Mouse (Mus musculus) monocyte, adult 5-6 weeks (primary cell): ENCODE measurements around the gene Coro7. TPM values are rescaled to one million over a fixed set of nuclear protein-coding genes. Genes with fewer than 3 reads are reported as not detected.
A peak's percentile ranks its signal among the peaks of the same experiment; 100 is the strongest.
"Not testable (repeated sequence)": the region's sequence is repeated elsewhere in the genome, so short reads cannot be mapped to it uniquely, and the experiment has no call there.

ENCODE experiments used
- ATAC-seq: fragments of 153-309, 156-312 bp; replicated peaks from 2 replicates; pipeline ENCODE4 v1.8.0; 2017; ENCODE audit warnings: mild to moderate bottlenecking; ENCODE audit not compliant: low TSS enrichment, insufficient number of reproducible peaks, severe bottlenecking, poor library complexity, low FRiP score
- total RNA-seq: library from RNA; stranded (forward); fragments of 200-1000, 200-491, 200-594 nt; gene quantifications from 3 replicates; pipeline ENCODE4 v1.2.3, GENCODE M21; 2017

The Coro7 gene
- total RNA-seq, 1 experiment from 2014 or later = 29.8 TPM

GRCm38 (mm10) chr16:4586531-4587123 lies 93.0 kb downstream of the Coro7 start:
- peak; percentile 95 for ATAC-seq

- ATAC-seq = peak; percentile 10; the same call in 1 of the 2 replicates
These were observed 93.7 kb downstream of the Coro7 start for GRCm38 (mm10) chr16:4585642-4586530.

DNA sequence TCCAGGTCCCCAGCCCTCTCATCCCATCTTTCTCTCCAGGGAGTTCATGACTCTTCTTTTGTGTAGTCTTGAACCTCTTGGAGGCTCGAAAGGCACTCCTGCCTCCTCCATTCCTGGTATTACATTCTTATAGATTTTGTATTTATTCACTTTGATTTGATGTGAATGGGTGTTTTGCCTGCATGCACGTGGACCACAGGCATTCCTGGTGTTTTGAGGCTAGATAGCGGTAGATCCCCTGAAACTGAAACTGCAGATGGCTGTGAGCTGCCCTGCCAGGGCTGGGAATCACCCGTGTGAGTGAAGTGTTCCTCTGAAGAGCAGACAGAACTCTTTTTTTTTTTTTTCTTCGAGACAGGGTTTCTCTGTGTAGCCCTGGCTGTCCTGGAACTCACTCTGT lies 95.1 kb downstream of the Coro7 start:
- ATAC-seq = no peak

GRCm38 (mm10) chr16:4583807-4584206 lies 95.8 kb downstream of the Coro7 start:
- ATAC-seq = no peak

GRCm38 (mm10) chr16:4581179-4581578 lies 98.4 kb downstream of the Coro7 start:
- ATAC-seq = not testable (repeated sequence)

GRCm38 (mm10) chr16:4578630-4579029 lies 100.9 kb downstream of the Coro7 start:
- ATAC-seq = no peak

- ATAC-seq = no peak
These were observed 102.7 kb downstream of the Coro7 start for GRCm38 (mm10) chr16:4576873-4577272.

Other genes with a start within 250 kb of the Coro7 start
- gene Srl, start 138.0 kb downstream of the Coro7 start, total RNA-seq = 0.29 to 0.38 TPM in 2 of 3 replicates, not detected in the other
- 2.7 to 14.0 TPM (median 4.0 TPM) in 3 replicates for gene Tfap4, start 119.9 kb downstream of the Coro7 start, total RNA-seq
- gene Glis2, start 85.1 kb downstream of the Coro7 start, total RNA-seq = 0.19 to 0.76 TPM (median 0.64 TPM) in 3 replicates
- gene Pam16, start 54.8 kb downstream of the Coro7 start, total RNA-seq = 5.1 to 18.7 TPM (median 14.8 TPM) in 3 replicates
- 0.19 to 0.43 TPM (median 0.39 TPM) in 3 replicates for gene Vasn, start 39.8 kb downstream of the Coro7 start, total RNA-seq
- gene Dnaja3, start 39.8 kb downstream of the Coro7 start, total RNA-seq = 25.9 to 34.1 TPM (median 26.3 TPM) in 3 replicates
- 3.7 to 12.2 TPM (median 6.1 TPM) in 3 replicates for gene Nmral1, start 39.6 kb upstream of the Coro7 start, total RNA-seq
- gene Hmox2, start 46.6 kb upstream of the Coro7 start, total RNA-seq = 80.8 to 103 TPM (median 93.4 TPM) in 3 replicates
- gene Cdip1, start 110.5 kb upstream of the Coro7 start, total RNA-seq = 14.5 to 29.4 TPM (median 16.6 TPM) in 3 replicates
- gene 4930562C15Rik, start 155.6 kb upstream of the Coro7 start, total RNA-seq = 1.3 TPM in 1 of 3 replicates, not detected in the others
- gene Ubald1, start 200.5 kb upstream of the Coro7 start, total RNA-seq = 11.3 to 32.6 TPM (median 13.8 TPM) in 3 replicates
- 29.3 to 42.2 TPM (median 41.6 TPM) in 3 replicates for gene Mgrn1, start 206.5 kb upstream of the Coro7 start, total RNA-seq